12 mouse cellular contexts compared by ENCODE assay signal in the genomic region with DNA sequence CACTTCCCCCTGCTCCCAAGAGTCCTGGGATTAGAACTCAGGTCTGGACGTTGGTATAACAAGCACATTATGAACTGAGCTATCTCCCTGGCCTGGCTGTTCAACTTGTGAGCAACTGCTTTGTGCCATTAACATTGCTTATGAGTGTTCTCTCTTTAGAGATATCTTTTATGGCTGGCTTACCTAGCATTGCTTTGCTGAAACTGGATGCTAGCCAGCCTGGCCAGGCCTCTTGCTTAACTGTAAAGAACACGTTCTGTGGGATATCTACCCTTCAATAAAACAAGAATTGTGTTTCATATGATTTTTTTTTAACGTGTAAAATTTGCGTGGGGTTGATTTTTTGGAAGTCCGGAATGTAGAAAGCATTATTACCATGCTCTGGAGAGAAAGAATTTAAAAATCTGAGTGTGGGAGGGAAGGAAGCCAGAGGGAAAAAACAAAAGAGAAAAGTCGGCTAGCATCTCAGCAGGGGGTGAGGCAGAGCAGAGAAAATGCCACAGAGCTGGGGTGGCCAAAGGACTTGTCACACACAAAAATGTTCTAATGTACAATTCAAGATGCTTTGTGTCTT.
A peak's percentile ranks its signal among the peaks of the same experiment; 100 is the strongest.
DNase-seq lines count a peak whose midpoint lies in the region.
"Had no signal": no experiment of that assay in that cellular context is flagged by ENCODE, and none has a peak within 500 bp of the region (broad histone marks: within the 10 kb centered on the region; RNA-seq: fewer than 3 reads in every experiment).

No protein-coding gene starts in this region.

- DNase-seq in adrenal gland, postnatal 10 days, result peak; percentile 5
- DNase-seq in adrenal gland, adult 8-10 months, result no peak
- DNase-seq in left cerebral cortex, adult 18-20 months (ENCODE audit: low spot score in 2 of 2), result peak; percentile 27 to 31
- DNase-seq in left cerebral cortex, adult 11 months (ENCODE audit: low spot score), result no peak
- DNase-seq in right cerebral cortex, adult 2 months (ENCODE audit: low spot score in 2 of 2), result peak; percentile 30 to 37
- DNase-seq in right cerebral cortex, postnatal 10 days (ENCODE audit: low spot score in 2 of 2), result no peak
- peak; percentile 36 for DNase-seq in telencephalon, adult 2 months (ENCODE audit: low read depth, low spot score)
- DNase-seq in kidney, adult 11 months, result no peak
- DNase-seq: cerebellum, adult 11-12 months; kidney, adult 9 months; kidney, postnatal 36 days; lung, postnatal 10 days had no signal

Comparison
In these comparisons a context has a peak if more than half of its experiments do, and no peak if none do; other contexts are left out.
1. DNase-seq: peak in adrenal gland, postnatal 10 days (single experiment), left cerebral cortex, adult 18-20 months (2 of 2), right cerebral cortex, adult 2 months (2 of 2) and telencephalon, adult 2 months (single experiment); none in adrenal gland, adult 8-10 months (single experiment), left cerebral cortex, adult 11 months (single experiment), right cerebral cortex, postnatal 10 days (0 of 2) and kidney, adult 11 months (single experiment).